Mouse (Mus musculus): ENCODE measurements at regions not wholly inside any gene's neighbourhood (a gene's known extent, or its start where the extent isn't known, plus 50 kb on each side); places are given as distances from the start of the nearest gene placed in this dataset.

GRCm38 (mm10) chr3:148107031-148107430 lies 883.3 kb downstream of the Adgrl2 start:
- DNase-seq: no peak

GRCm38 (mm10) chr3:148093930-148094329 lies 896.4 kb downstream of the Adgrl2 start:
- DNase-seq: peak; percentile 10

GRCm38 (mm10) chr3:148075841-148076240 lies 914.5 kb downstream of the Adgrl2 start:
- DNase-seq: no peak

GRCm38 (mm10) chr3:148066701-148067100 lies 923.7 kb downstream of the Adgrl2 start:
- DNase-seq: no peak

GRCm38 (mm10) chr3:148056074-148056473 lies 934.3 kb downstream of the Adgrl2 start:
- no peak for DNase-seq

GRCm38 (mm10) chr3:148052516-148052915 lies 937.8 kb downstream of the Adgrl2 start:
- DNase-seq: no peak

- DNase-seq: no peak
Measured at GRCm38 (mm10) chr3:148048247-148048646, 942.1 kb downstream of the Adgrl2 start.

GRCm38 (mm10) chr3:148032532-148032931 lies 957.8 kb downstream of the Adgrl2 start:
- no peak for DNase-seq

GRCm38 (mm10) chr3:148005831-148006230 lies 984.5 kb downstream of the Adgrl2 start:
- no peak for DNase-seq

- no peak for DNase-seq
Measured at GRCm38 (mm10) chr3:148004006-148004405, 986.3 kb downstream of the Adgrl2 start.

- no peak for DNase-seq
Measured at GRCm38 (mm10) chr3:147999330-147999953, 990.9 kb downstream of the Adgrl2 start.

GRCm38 (mm10) chr3:147991738-147992137 lies 998.6 kb downstream of the Adgrl2 start:
- DNase-seq: no peak

- no peak for DNase-seq
Measured at GRCm38 (mm10) chr3:147990831-147991230, 999.5 kb downstream of the Adgrl2 start.

- no peak for DNase-seq
Measured at GRCm38 (mm10) chr3:147982831-147983230, 1007.5 kb downstream of the Adgrl2 start.

- DNase-seq: no peak
Measured at GRCm38 (mm10) chr3:147981621-147982020, 1008.7 kb downstream of the Adgrl2 start.

- no peak for DNase-seq
Measured at GRCm38 (mm10) chr3:147976579-147976978, 1013.8 kb downstream of the Adgrl2 start.

- DNase-seq: no peak
Measured at GRCm38 (mm10) chr3:147976069-147976468, 1014.3 kb downstream of the Adgrl2 start.

- no peak for DNase-seq
Measured at GRCm38 (mm10) chr3:147975500-147975899, 1014.9 kb downstream of the Adgrl2 start.

- DNase-seq: no peak
Measured at GRCm38 (mm10) chr3:147974515-147974914, 1015.8 kb downstream of the Adgrl2 start.

GRCm38 (mm10) chr3:147968271-147968670 lies 1022.1 kb downstream of the Adgrl2 start:
- DNase-seq: no peak

- DNase-seq: no peak
Measured at GRCm38 (mm10) chr3:147967866-147968265, 1022.5 kb downstream of the Adgrl2 start.

GRCm38 (mm10) chr3:147967261-147967660 lies 1023.1 kb downstream of the Adgrl2 start:
- DNase-seq: no peak

GRCm38 (mm10) chr3:147966827-147967226 lies 1023.5 kb downstream of the Adgrl2 start:
- no peak for DNase-seq

GRCm38 (mm10) chr3:147966379-147966778 lies 1024.0 kb downstream of the Adgrl2 start:
- no peak for DNase-seq
